Mouse (Mus musculus): ENCODE measurements around the gene Pgbd5. TPM values are rescaled to one million over a fixed set of nuclear protein-coding genes. Genes with fewer than 3 reads are reported as not detected.
A peak's percentile ranks its signal among the peaks of the same experiment; 100 is the strongest.

Pgbd5 gene
- polyA plus RNA-seq, 1 experiment, result 0.19 TPM

- Histone ChIP-seq H3K27me3 (ENCODE audit: control insufficient read depth, insufficient read depth, insufficient read length) (peaks cover 43% of the 10 kb centered on the region), H3K36me3 (ENCODE audit: control insufficient read depth, insufficient read depth) (no peaks in the 10 kb centered on the region), H3K4me2 (ENCODE audit: low read depth) (no peak overlapping the region), H3ac (ENCODE audit: control insufficient read depth, insufficient read length) (no peak overlapping the region), H3K79me2 (ENCODE audit: control insufficient read depth, insufficient read depth) (no peaks in the 10 kb centered on the region), H3K4me3 (no peak overlapping the region)
- no peak for TF ChIP-seq SRF (IDR thresholded peaks at IDR 0.05; ENCODE audit: control insufficient read depth, insufficient read length, low read depth)
- TF ChIP-seq E2F4 (IDR thresholded peaks at IDR 0.05; ENCODE audit: insufficient read depth), result no peak
- no peak for TF ChIP-seq TCF3 (IDR thresholded peaks at IDR 0.05; ENCODE audit: insufficient read length, low read depth)
- no peak for TF ChIP-seq REST (IDR thresholded peaks at IDR 0.05; ENCODE audit: insufficient read depth, insufficient read length)
- TF ChIP-seq TCF12 (IDR thresholded peaks at IDR 0.05; ENCODE audit: insufficient read depth, poor library complexity, severe bottlenecking), result no peak
- no peak for TF ChIP-seq USF1 (IDR thresholded peaks at IDR 0.05; ENCODE audit: low read depth)
- TF ChIP-seq MYOD1 (IDR thresholded peaks at IDR 0.05; ENCODE audit: control insufficient read depth in 1 of 3, insufficient read length in 2 of 3, low read depth in 2 of 3), result no peak
- no peak for TF ChIP-seq MAX (IDR thresholded peaks at IDR 0.05; ENCODE audit: low read depth)
- TF ChIP-seq CEBPB (IDR thresholded peaks at IDR 0.05; ENCODE audit: insufficient read depth, poor library complexity, severe bottlenecking), result no peak
- TF ChIP-seq POLR2A (IDR thresholded peaks at IDR 0.05; ENCODE audit: insufficient read length, low read depth), result no peak
- TF ChIP-seq POLR2AphosphoS2 (IDR thresholded peaks at IDR 0.05; ENCODE audit: insufficient read length, low read depth), result no peak
- no peak for TF ChIP-seq MYOG (IDR thresholded peaks at IDR 0.05; ENCODE audit: control insufficient read depth in 1 of 3, insufficient read depth in 1 of 3, insufficient read length in 2 of 3, low read depth in 2 of 3)
These were observed 4.3 kb downstream of the Pgbd5 start for GRCm38 (mm10) chr8:124435170-124435569.

GRCm38 (mm10) chr8:124434126-124434790 lies 5.2 kb downstream of the Pgbd5 start:
- no peaks in the 10 kb centered on the region for H3K36me3 ChIP-seq (ENCODE audit: control insufficient read depth, insufficient read depth)
- H3K4me3 ChIP-seq, result no peak overlapping the region
- H3ac ChIP-seq (ENCODE audit: control insufficient read depth, insufficient read length), result no peak overlapping the region
- TF ChIP-seq POLR2A (IDR thresholded peaks at IDR 0.05; ENCODE audit: insufficient read length, low read depth) (no peak), USF1 (IDR thresholded peaks at IDR 0.05; ENCODE audit: low read depth) (no peak), REST (IDR thresholded peaks at IDR 0.05; ENCODE audit: insufficient read depth, insufficient read length) (peak; percentile 81), MYOG (IDR thresholded peaks at IDR 0.05; ENCODE audit: control insufficient read depth in 1 of 3, insufficient read depth in 1 of 3, insufficient read length in 2 of 3, low read depth in 2 of 3) (peak in 2 of 3 experiments; percentile 11 to 36), SRF (IDR thresholded peaks at IDR 0.05; ENCODE audit: control insufficient read depth, insufficient read length, low read depth) (peak; percentile 42), E2F4 (IDR thresholded peaks at IDR 0.05; ENCODE audit: insufficient read depth) (no peak), CEBPB (IDR thresholded peaks at IDR 0.05; ENCODE audit: insufficient read depth, poor library complexity, severe bottlenecking) (no peak), MYOD1 (IDR thresholded peaks at IDR 0.05; ENCODE audit: control insufficient read depth in 1 of 3, insufficient read length in 2 of 3, low read depth in 2 of 3) (no peak), TCF3 (IDR thresholded peaks at IDR 0.05; ENCODE audit: insufficient read length, low read depth) (no peak), MAX (IDR thresholded peaks at IDR 0.05; ENCODE audit: low read depth) (no peak)
- H3K4me2 ChIP-seq (ENCODE audit: low read depth), result peak overlapping the region; percentile 34
- no peaks in the 10 kb centered on the region for H3K79me2 ChIP-seq (ENCODE audit: control insufficient read depth, insufficient read depth)
- peaks cover 50% of the 10 kb centered on the region for H3K27me3 ChIP-seq (ENCODE audit: control insufficient read depth, insufficient read depth, insufficient read length)

GRCm38 (mm10) chr8:124433451-124434125 lies 5.9 kb downstream of the Pgbd5 start:
- Histone ChIP-seq H3K4me2 (ENCODE audit: low read depth) (peak overlapping the region; percentile 24), H3K4me3 (no peak overlapping the region), H3K79me2 (ENCODE audit: control insufficient read depth, insufficient read depth) (no peaks in the 10 kb centered on the region), H3ac (ENCODE audit: control insufficient read depth, insufficient read length) (no peak overlapping the region), H3K36me3 (ENCODE audit: control insufficient read depth, insufficient read depth) (no peaks in the 10 kb centered on the region), H3K27me3 (ENCODE audit: control insufficient read depth, insufficient read depth, insufficient read length) (peaks cover 54% of the 10 kb centered on the region)
- TF ChIP-seq SRF (IDR thresholded peaks at IDR 0.05; ENCODE audit: control insufficient read depth, insufficient read length, low read depth) (no peak), TCF3 (IDR thresholded peaks at IDR 0.05; ENCODE audit: insufficient read length, low read depth) (no peak), MYOD1 (IDR thresholded peaks at IDR 0.05; ENCODE audit: control insufficient read depth in 1 of 3, insufficient read length in 2 of 3, low read depth in 2 of 3) (no peak), POLR2A (IDR thresholded peaks at IDR 0.05; ENCODE audit: insufficient read length, low read depth) (no peak), MYOG (IDR thresholded peaks at IDR 0.05; ENCODE audit: control insufficient read depth in 1 of 3, insufficient read depth in 1 of 3, insufficient read length in 2 of 3, low read depth in 2 of 3) (no peak), E2F4 (IDR thresholded peaks at IDR 0.05; ENCODE audit: insufficient read depth) (no peak), POLR2AphosphoS2 (IDR thresholded peaks at IDR 0.05; ENCODE audit: insufficient read length, low read depth) (no peak), CEBPB (IDR thresholded peaks at IDR 0.05; ENCODE audit: insufficient read depth, poor library complexity, severe bottlenecking) (no peak), REST (IDR thresholded peaks at IDR 0.05; ENCODE audit: insufficient read depth, insufficient read length) (no peak), TCF12 (IDR thresholded peaks at IDR 0.05; ENCODE audit: insufficient read depth, poor library complexity, severe bottlenecking) (no peak), MAX (IDR thresholded peaks at IDR 0.05; ENCODE audit: low read depth) (no peak)

- Histone ChIP-seq H3ac (ENCODE audit: control insufficient read depth, insufficient read length) (no peak overlapping the region), H3K4me3 (no peak overlapping the region), H3K27me3 (ENCODE audit: control insufficient read depth, insufficient read depth, insufficient read length) (peaks cover 61% of the 10 kb centered on the region), H3K79me2 (ENCODE audit: control insufficient read depth, insufficient read depth) (no peaks in the 10 kb centered on the region), H3K4me2 (ENCODE audit: low read depth) (no peak overlapping the region), H3K36me3 (ENCODE audit: control insufficient read depth, insufficient read depth) (no peaks in the 10 kb centered on the region)
- no peak for TF ChIP-seq TCF12 (IDR thresholded peaks at IDR 0.05; ENCODE audit: insufficient read depth, poor library complexity, severe bottlenecking)
- TF ChIP-seq TCF3 (IDR thresholded peaks at IDR 0.05; ENCODE audit: insufficient read length, low read depth), result no peak
- TF ChIP-seq MAX (IDR thresholded peaks at IDR 0.05; ENCODE audit: low read depth), result no peak
- TF ChIP-seq SRF (IDR thresholded peaks at IDR 0.05; ENCODE audit: control insufficient read depth, insufficient read length, low read depth), result no peak
- no peak for TF ChIP-seq MYOG (IDR thresholded peaks at IDR 0.05; ENCODE audit: control insufficient read depth in 1 of 3, insufficient read depth in 1 of 3, insufficient read length in 2 of 3, low read depth in 2 of 3)
- TF ChIP-seq CEBPB (IDR thresholded peaks at IDR 0.05; ENCODE audit: insufficient read depth, poor library complexity, severe bottlenecking), result no peak
- TF ChIP-seq REST (IDR thresholded peaks at IDR 0.05; ENCODE audit: insufficient read depth, insufficient read length), result no peak
These were observed 8.6 kb downstream of the Pgbd5 start for GRCm38 (mm10) chr8:124430881-124431280.

All from myocyte (in vitro differentiated cells).